Comparison of ENCODE assay signal across 21 mouse cellular contexts in genomic region chr2:106873166-106873565, GRCm38 (mm10).
DNase-seq lines count a peak whose midpoint lies in the region; ATAC-seq lines count a peak whose summit lies in the region.
"Had no signal": no experiment of that assay in that cellular context is flagged by ENCODE, and none has a peak within 500 bp of the region (broad histone marks: within the 10 kb centered on the region; RNA-seq: fewer than 3 reads in every experiment).

No protein-coding gene starts in this region.

- no peak overlapping the region for H3K4me3 ChIP-seq in hindbrain, embryonic 16.5 days (ENCODE audit: low read length)
- H3K4me3 ChIP-seq in hindbrain, embryonic 10.5 days, result no peak overlapping the region
- no peak overlapping the region for H3K4me3 ChIP-seq in neural tube, embryonic 12.5 days
- H3K4me3 ChIP-seq in neural tube, embryonic 15.5 days (replicated peaks), result no peak overlapping the region
- H3K4me3 ChIP-seq: forebrain, embryonic 10.5 days; forebrain, embryonic 13.5 days; hindbrain, embryonic 15.5 days had no signal

- H3K9me3 ChIP-seq in hindbrain, embryonic 16.5 days (ENCODE audit: control insufficient read depth, low read length), result no peaks in the 10 kb centered on the region
- H3K9me3 ChIP-seq in hindbrain, embryonic 10.5 days, result no peaks in the 10 kb centered on the region
- no peaks in the 10 kb centered on the region for H3K9me3 ChIP-seq in neural tube, embryonic 12.5 days
- H3K9me3 ChIP-seq in neural tube, embryonic 15.5 days (replicated peaks), result no peaks in the 10 kb centered on the region
- H3K9me3 ChIP-seq: forebrain, embryonic 10.5 days; forebrain, embryonic 13.5 days; hindbrain, embryonic 15.5 days had no signal

- H3K4me1 ChIP-seq in hindbrain, embryonic 16.5 days (ENCODE audit: control insufficient read depth, insufficient read depth, low read depth, low read length), result no peaks in the 10 kb centered on the region
- no peaks in the 10 kb centered on the region for H3K4me1 ChIP-seq in hindbrain, embryonic 10.5 days (replicated peaks)
- H3K4me1 ChIP-seq in neural tube, embryonic 12.5 days, result no peaks in the 10 kb centered on the region
- H3K4me1 ChIP-seq in neural tube, embryonic 15.5 days, result 0 out of 2 replicates have a peak, but pooled peaks cover 3% of the 10 kb centered on the region
- H3K4me1 ChIP-seq: forebrain, embryonic 10.5 days; forebrain, embryonic 13.5 days; hindbrain, embryonic 15.5 days had no signal

- no peaks in the 10 kb centered on the region for H3K36me3 ChIP-seq in hindbrain, embryonic 16.5 days (ENCODE audit: control insufficient read depth, insufficient read depth, low read length)
- H3K36me3 ChIP-seq in hindbrain, embryonic 10.5 days, result no peaks in the 10 kb centered on the region
- peaks cover 7% of the 10 kb centered on the region; the same call in 1 of the 2 replicates for H3K36me3 ChIP-seq in neural tube, embryonic 12.5 days
- H3K36me3 ChIP-seq in neural tube, embryonic 15.5 days, result 0 out of 2 replicates have a peak, but pooled peaks cover 5% of the 10 kb centered on the region

- 69% methylated on average over 9 of the region's 9 CpGs for WGBS in hindbrain, embryonic 16.5 days
- WGBS in hindbrain, embryonic 10.5 days, result 89% methylated on average over 9 of the region's 9 CpGs
- 67% methylated on average over 9 of the region's 9 CpGs for WGBS in neural tube, embryonic 12.5 days
- 69% methylated on average over 9 of the region's 9 CpGs for WGBS in neural tube, embryonic 15.5 days

- no peak overlapping the region for H3K4me2 ChIP-seq in hindbrain, embryonic 16.5 days (ENCODE audit: low read length)
- H3K4me2 ChIP-seq in neural tube, embryonic 12.5 days (replicated peaks), result no peak overlapping the region
- H3K4me2 ChIP-seq in neural tube, embryonic 15.5 days, result no peak overlapping the region
- H3K4me2 ChIP-seq: forebrain, embryonic 13.5 days; heart, embryonic 11.5 days; hindbrain, embryonic 15.5 days had no signal

- intact Hi-C loops in heart, postnatal 14 days (cut with DNase I), result no loop called here

- H3K27me3 ChIP-seq in hindbrain, embryonic 16.5 days (replicated peaks; ENCODE audit: control insufficient read depth, insufficient read depth, low read length), result no peaks in the 10 kb centered on the region
- H3K27me3 ChIP-seq in hindbrain, embryonic 10.5 days (ENCODE audit: insufficient read depth, poor library complexity, severe bottlenecking), result no peaks in the 10 kb centered on the region
- H3K27me3 ChIP-seq in neural tube, embryonic 12.5 days (replicated peaks), result no peaks in the 10 kb centered on the region
- no peaks in the 10 kb centered on the region for H3K27me3 ChIP-seq in neural tube, embryonic 15.5 days (replicated peaks)
- H3K27me3 ChIP-seq: forebrain, embryonic 13.5 days; hindbrain, embryonic 15.5 days had no signal

- no peak overlapping the region for H3K27ac ChIP-seq in hindbrain, embryonic 16.5 days (ENCODE audit: low read depth, low read length)
- no peak overlapping the region for H3K27ac ChIP-seq in hindbrain, embryonic 10.5 days
- H3K27ac ChIP-seq in neural tube, embryonic 12.5 days, result no peak overlapping the region
- H3K27ac ChIP-seq in neural tube, embryonic 15.5 days (replicated peaks), result no peak overlapping the region
- H3K27ac ChIP-seq: forebrain, embryonic 10.5 days; forebrain, embryonic 13.5 days; hindbrain, embryonic 15.5 days had no signal

- peak; percentile 64 for DNase-seq in heart, adult 11 months
- no peak for DNase-seq in heart, postnatal 14 days
- no peak for DNase-seq in hindbrain, embryonic 10.5 days (ENCODE audit: low spot score)
- DNase-seq in ovary, postnatal 14 days (ENCODE audit: low spot score), result no peak
- DNase-seq: adrenal gland, adult 8-10 months; adrenal gland, postnatal 25 days; cerebellum, adult 11-12 months; cerebellum, adult 9-10 months; cerebellum, postnatal 14 days; gastrocnemius, postnatal 10 days; gastrocnemius, postnatal 36 days; heart, postnatal 36 days had no signal

- H3K9ac ChIP-seq in hindbrain, embryonic 16.5 days (ENCODE audit: low read depth, low read length), result no peak overlapping the region
- no peak overlapping the region for H3K9ac ChIP-seq in neural tube, embryonic 12.5 days
- H3K9ac ChIP-seq in neural tube, embryonic 15.5 days (replicated peaks), result no peak overlapping the region
- H3K9ac ChIP-seq: forebrain, embryonic 13.5 days; hindbrain, embryonic 15.5 days had no signal

- ATAC-seq in hindbrain, embryonic 16.5 days, result peak; percentile 3; the same call in 1 of the 2 replicates
- ATAC-seq in neural tube, embryonic 12.5 days (ENCODE audit: low FRiP score, low read depth), result peak; percentile 41; the same call in 1 of the 2 replicates
- ATAC-seq in neural tube, embryonic 15.5 days (ENCODE audit: low FRiP score), result no peak
- ATAC-seq: activated CD4-positive, CD25-positive, alpha-beta regulatory T cell, adult 4 months; forebrain, embryonic 13.5 days; forebrain, embryonic 16.5 days had no signal
